Mouse (Mus musculus): ENCODE results near the gene Svep1. TPM values are rescaled to one million over a fixed set of nuclear protein-coding genes. Genes with fewer than 3 reads are reported as not detected.

Svep1 gene
- total RNA-seq, 2 experiments from 2014 or later: 0.45 to 0.86 TPM

Other genes starting within 250 kb of the Svep1 start
- gene Txndc8, start 197.7 kb downstream of the Svep1 start, total RNA-seq (2021): not detected
- 1 to 10 TPM; 1.2 to 1.9 TPM for gene Musk, start 79.1 kb upstream of the Svep1 start, total RNA-seq (2021)

Measured in layer of hippocampus, adult 18-20 months (tissue).